Mouse (Mus musculus) forebrain, embryonic 14.5 days (tissue): Measurements from ENCODE around the gene Erap1. TPM values are rescaled to one million over a fixed set of nuclear protein-coding genes. Genes with fewer than 3 reads are reported as not detected.
"Not testable (repeated sequence)": the region's sequence is repeated elsewhere in the genome, so short reads cannot be mapped to it uniquely, and the experiment has no call there.

Experiments
- ATAC-seq: fragments of 200-750 bp; cut with Nextera tagmentation; 2 replicates; pipeline ENCODE4 v1.8.0; 2017; ENCODE audit warnings: mild to moderate bottlenecking, moderate library complexity
- DNase-seq: peaks from one replicate; pipeline ENCODE4 v3.0.0-alpha.2; 2015; ENCODE audit warnings: low spot score
- H3K27ac ChIP-seq: fragments of 300-500 bp; sonication (generic); 2 replicates; pipeline ENCODE4 v1.5.1; 2014; ENCODE audit warnings: low read depth, mild to moderate bottlenecking, control low read depth, low read length, moderate library complexity
- H3K27me3 ChIP-seq: fragments of 300-500 bp; sonication (generic); replicated peaks from 2 replicates; pipeline ENCODE4 v1.6.1; 2014; ENCODE audit warnings: low read length, control low read depth, mixed read lengths; ENCODE audit not compliant: control insufficient read depth, insufficient read depth
- H3K36me3 ChIP-seq: fragments of 300-500 bp; sonication (generic); 2 replicates; pipeline ENCODE4 v1.6.1; 2014; ENCODE audit warnings: low read length, control low read depth; ENCODE audit not compliant: control insufficient read depth, insufficient read depth
- H3K4me1 ChIP-seq: fragments of 300-500 bp; sonication (generic); 2 replicates; pipeline ENCODE4 v1.6.1; 2014; ENCODE audit warnings: antibody characterized with exemption, low read length, control low read depth; ENCODE audit not compliant: control insufficient read depth, insufficient read depth
- H3K4me2 ChIP-seq: fragments of 300-500 bp; sonication (generic); 2 replicates; pipeline ENCODE4 v1.6.1; 2014; ENCODE audit warnings: mild to moderate bottlenecking, control low read depth, low read length
- H3K4me3 ChIP-seq: fragments of 300-500 bp; sonication (generic); 2 replicates; pipeline ENCODE4 v1.5.1; 2014; ENCODE audit warnings: low read depth, low read length, control low read depth
- H3K9ac ChIP-seq: fragments of 300-500 bp; sonication (generic); 2 replicates; pipeline ENCODE4 v1.6.1; 2014; ENCODE audit warnings: mild to moderate bottlenecking, low read length, control low read depth, moderate library complexity
- H3K9me3 ChIP-seq: fragments of 300-500 bp; sonication (generic); replicated peaks from 2 replicates; pipeline ENCODE4 v1.6.1; 2016; ENCODE audit warnings: low read length, control low read depth, mixed read lengths; ENCODE audit not compliant: control insufficient read depth
- WGBS: fragments of 180-500 bp; shearing (Covaris S2); extraction: QIAGEN DNeasy Blood & Tissue Kit; methylation state at CpG from one replicate; pipeline ENCODE4 v1.1.7; 2014; 5-methylcytosine and 5-hydroxymethylcytosine counted together
- polyA plus RNA-seq: library from polyadenylated mRNA; unstranded; fragments of >200 nt; fragmentation: Nextera tagmentation; extraction: Ambion mirVana; gene quantifications from 2 replicates; pipeline ENCODE4 v1.2.1, GENCODE M21; 2014

Gene Erap1
- polyA plus RNA-seq = 5.8 and 6.4 TPM in 2 replicates

GRCm38 (mm10) chr13:74638793-74639711, at the start of gene Erap1:
Gene Erap1, plus strand, starts transcription at chr13:74639568.
- H3K4me3 ChIP-seq = peak within 1 kb of the TSS; percentile 74
- DNase-seq (peak; percentile 90), ATAC-seq (peak; percentile 75)

GRCm38 (mm10) chr13:74591401-74591821, 48.0 kb upstream of the Erap1 start:
- not testable (repeated sequence) for DNase-seq, H3K27me3 ChIP-seq, H3K27ac ChIP-seq, H3K4me2 ChIP-seq, H3K4me3 ChIP-seq, H3K4me1 ChIP-seq, ATAC-seq, H3K9ac ChIP-seq, H3K9me3 ChIP-seq, H3K36me3 ChIP-seq
- WGBS = 62% methylated on average over 12 of the region's 12 CpGs

More at GRCm38 (mm10) chr13:74638793-74639711, at the start of gene Erap1:
- H3K4me1 ChIP-seq = 0 out of 2 replicates have a peak, but pooled peaks cover 3% of the 10 kb centered on the region
- no peaks in the 10 kb centered on the region for H3K36me3 ChIP-seq
- no peaks in the 10 kb centered on the region for H3K9me3 ChIP-seq
- H3K4me2 ChIP-seq = peak within 1 kb of the TSS; percentile 85
- 1% methylated on average over 12 of the region's 12 CpGs for WGBS
- H3K27me3 ChIP-seq = no peaks in the 10 kb centered on the region
- peak within 1 kb of the TSS; percentile 74 for H3K27ac ChIP-seq
- H3K9ac ChIP-seq = peak within 1 kb of the TSS; percentile 87

GRCm38 (mm10) chr13:74591828-74592227, 47.5 kb upstream of the Erap1 start:
- not testable (repeated sequence) for DNase-seq, H3K27me3 ChIP-seq, ATAC-seq, H3K9ac ChIP-seq, H3K4me1 ChIP-seq, H3K4me3 ChIP-seq, H3K36me3 ChIP-seq, H3K9me3 ChIP-seq, H3K27ac ChIP-seq, H3K4me2 ChIP-seq
- 83% methylated on average over 2 of the region's 2 CpGs for WGBS

- not testable (repeated sequence) for H3K36me3 ChIP-seq, H3K4me1 ChIP-seq, H3K27ac ChIP-seq, H3K4me2 ChIP-seq, H3K4me3 ChIP-seq, H3K9ac ChIP-seq, H3K27me3 ChIP-seq, DNase-seq, ATAC-seq, H3K9me3 ChIP-seq
- WGBS = 89% methylated on average over 2 of the region's 2 CpGs
Measured at GRCm38 (mm10) chr13:74597022-74597421, 42.3 kb upstream of the Erap1 start.

- no CpG with 5 or more reads among the region's 1 CpGs for WGBS
- not testable (repeated sequence) for H3K36me3 ChIP-seq, H3K4me1 ChIP-seq, H3K9ac ChIP-seq, H3K27me3 ChIP-seq, H3K4me3 ChIP-seq, DNase-seq, H3K27ac ChIP-seq, H3K9me3 ChIP-seq, ATAC-seq, H3K4me2 ChIP-seq
Measured at GRCm38 (mm10) chr13:74601776-74602175, 37.6 kb upstream of the Erap1 start.

GRCm38 (mm10) chr13:74617163-74618019, 22.0 kb upstream of the Erap1 start:
- not testable (repeated sequence) for H3K9me3 ChIP-seq, H3K4me1 ChIP-seq, H3K27me3 ChIP-seq, H3K36me3 ChIP-seq
- peak overlapping the region; percentile 52 for H3K4me2 ChIP-seq
- peak overlapping the region; percentile 62 for H3K9ac ChIP-seq
- WGBS = 12% methylated on average over 22 of the region's 22 CpGs
- ATAC-seq (peak; percentile 99), DNase-seq (peak; percentile 90)
- H3K4me3 ChIP-seq = peak overlapping the region; percentile 41
- peak overlapping the region; percentile 86 for H3K27ac ChIP-seq

GRCm38 (mm10) chr13:74632327-74632726, 7.0 kb upstream of the Erap1 start:
- Histone ChIP-seq H3K27ac (no peak overlapping the region), H3K27me3 (no peaks in the 10 kb centered on the region), H3K4me1 (no peaks in the 10 kb centered on the region), H3K9ac (no peak overlapping the region), H3K36me3 (no peaks in the 10 kb centered on the region), H3K9me3 (no peaks in the 10 kb centered on the region), H3K4me2 (no peak overlapping the region), H3K4me3 (no peak overlapping the region)
- ATAC-seq = peak; percentile 52; the same call in 1 of the 2 replicates
- no peak for DNase-seq
- WGBS = 51% methylated on average over 1 of the region's 1 CpGs

GRCm38 (mm10) chr13:74632857-74633256, 6.5 kb upstream of the Erap1 start:
- H3K4me3 ChIP-seq = no peak overlapping the region
- no peak overlapping the region for H3K4me2 ChIP-seq
- ATAC-seq (peak; percentile 67; the same call in 1 of the 2 replicates), DNase-seq (peak; percentile 5)
- no peaks in the 10 kb centered on the region for H3K9me3 ChIP-seq
- H3K4me1 ChIP-seq = no peaks in the 10 kb centered on the region
- no peak overlapping the region for H3K27ac ChIP-seq
- H3K36me3 ChIP-seq = no peaks in the 10 kb centered on the region
- WGBS = 80% methylated on average over 3 of the region's 3 CpGs
- no peaks in the 10 kb centered on the region for H3K27me3 ChIP-seq
- H3K9ac ChIP-seq = no peak overlapping the region
